In the genomic region with DNA sequence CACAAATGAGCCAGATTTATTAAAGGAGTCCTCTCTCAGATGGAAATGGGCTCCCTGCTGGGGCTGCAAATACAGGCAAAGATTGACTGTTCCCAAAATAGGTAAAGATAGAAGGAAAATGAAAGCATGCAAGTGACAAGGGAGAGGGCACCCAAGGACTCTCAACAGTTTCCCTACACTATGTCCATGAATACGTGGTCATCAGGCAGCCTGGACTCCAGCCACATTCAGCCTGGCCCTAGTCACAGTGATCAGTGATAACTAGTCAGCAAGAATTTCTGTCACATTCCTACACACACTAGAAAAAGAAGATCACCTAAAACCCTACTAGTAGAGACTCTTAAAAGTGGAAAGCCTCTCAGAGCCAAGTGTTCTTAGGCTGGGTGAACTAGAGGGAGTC, we compare ENCODE assay signal across 25 mouse cellular contexts. TPM values are rescaled to one million over a fixed set of nuclear protein-coding genes. Genes with fewer than 3 reads are reported as not detected.
DNase-seq lines count a peak whose midpoint lies in the region; ATAC-seq and TF ChIP-seq lines count a peak whose summit lies in the region.
"Had no signal": no experiment of that assay in that cellular context is flagged by ENCODE, and none has a peak within 500 bp of the region (broad histone marks: within the 10 kb centered on the region; RNA-seq: fewer than 3 reads in every experiment).

No protein-coding gene starts in this region.

- no peak for TF ChIP-seq CTCF in heart, postnatal 0 days (IDR thresholded peaks at IDR 0.05; ENCODE audit: low read depth)

- H3K4me2 ChIP-seq in forebrain, embryonic 14.5 days (ENCODE audit: low read length), result no peak overlapping the region
- H3K4me2 ChIP-seq in forebrain, embryonic 12.5 days, result no peak overlapping the region
- no peak overlapping the region for H3K4me2 ChIP-seq in heart, postnatal 0 days (ENCODE audit: low read depth, low read length)
- H3K4me2 ChIP-seq: embryonic facial prominence, embryonic 13.5 days; forebrain, embryonic 13.5 days; hindbrain, embryonic 12.5 days; hindbrain, embryonic 15.5 days had no signal

- WGBS in forebrain, embryonic 14.5 days, result 29% methylated on average over 1 of the region's 1 CpGs
- 25% methylated on average over 1 of the region's 1 CpGs for WGBS in forebrain, embryonic 12.5 days
- 29% methylated on average over 1 of the region's 1 CpGs for WGBS in heart, postnatal 0 days

- H3K27ac ChIP-seq in forebrain, embryonic 14.5 days (ENCODE audit: low read depth, low read length), result no peak overlapping the region
- no peak overlapping the region for H3K27ac ChIP-seq in forebrain, embryonic 12.5 days
- H3K27ac ChIP-seq in heart, postnatal 0 days (ENCODE audit: low read depth), result no peak overlapping the region
- H3K27ac ChIP-seq: embryonic facial prominence, embryonic 10.5 days; embryonic facial prominence, embryonic 13.5 days; forebrain, embryonic 13.5 days; gastrocnemius, adult 2 months; heart, adult 2 months; hindbrain, embryonic 12.5 days; hindbrain, embryonic 15.5 days had no signal

- H3K9me3 ChIP-seq in forebrain, embryonic 14.5 days (replicated peaks; ENCODE audit: control insufficient read depth, low read length), result no peaks in the 10 kb centered on the region
- no peaks in the 10 kb centered on the region for H3K9me3 ChIP-seq in forebrain, embryonic 12.5 days
- H3K9me3 ChIP-seq in heart, postnatal 0 days (replicated peaks; ENCODE audit: control insufficient read depth, low read length), result no peaks in the 10 kb centered on the region
- H3K9me3 ChIP-seq: embryonic facial prominence, embryonic 10.5 days; embryonic facial prominence, embryonic 13.5 days; forebrain, embryonic 13.5 days; hindbrain, embryonic 12.5 days; hindbrain, embryonic 15.5 days had no signal

- no peaks in the 10 kb centered on the region for H3K27me3 ChIP-seq in forebrain, embryonic 14.5 days (replicated peaks; ENCODE audit: control insufficient read depth, insufficient read depth, low read length)
- H3K27me3 ChIP-seq in forebrain, embryonic 12.5 days, result no peaks in the 10 kb centered on the region
- H3K27me3 ChIP-seq in heart, postnatal 0 days (ENCODE audit: control insufficient read depth, insufficient read depth, low read length), result no peaks in the 10 kb centered on the region
- H3K27me3 ChIP-seq: embryonic facial prominence, embryonic 13.5 days; forebrain, embryonic 13.5 days; hindbrain, embryonic 12.5 days; hindbrain, embryonic 15.5 days had no signal

- TF ChIP-seq EP300 in heart, postnatal 0 days (IDR thresholded peaks at IDR 0.05; ENCODE audit: low read depth), result no peak

- H3K4me3 ChIP-seq in forebrain, embryonic 14.5 days (ENCODE audit: low read depth, low read length), result no peak overlapping the region
- H3K4me3 ChIP-seq in forebrain, embryonic 12.5 days (replicated peaks), result no peak overlapping the region
- H3K4me3 ChIP-seq in heart, postnatal 0 days (ENCODE audit: low read depth, low read length), result no peak overlapping the region
- H3K4me3 ChIP-seq: embryonic facial prominence, embryonic 10.5 days; embryonic facial prominence, embryonic 13.5 days; erythroblast, embryonic 14.5 days; forebrain, embryonic 13.5 days; gastrocnemius, adult 2 months; heart, adult 2 months; hindbrain, embryonic 12.5 days; hindbrain, embryonic 15.5 days had no signal

- H3K4me1 ChIP-seq in forebrain, embryonic 14.5 days (ENCODE audit: control insufficient read depth, insufficient read depth, low read length), result no peaks in the 10 kb centered on the region
- no peaks in the 10 kb centered on the region; the same call in 1 of the 2 replicates for H3K4me1 ChIP-seq in forebrain, embryonic 12.5 days
- peaks cover 16% of the 10 kb centered on the region for H3K4me1 ChIP-seq in heart, postnatal 0 days (ENCODE audit: control insufficient read depth, insufficient read depth)
- H3K4me1 ChIP-seq: embryonic facial prominence, embryonic 10.5 days; embryonic facial prominence, embryonic 13.5 days; hindbrain, embryonic 12.5 days; hindbrain, embryonic 15.5 days had no signal

- intact Hi-C loops in heart, postnatal 36 days (cut with DNase I), result no loop called here

- peak; percentile 4 for DNase-seq in forebrain, embryonic 14.5 days (ENCODE audit: low spot score)
- peak; percentile 19 for DNase-seq in heart, postnatal 0 days (ENCODE audit: low spot score)
- no peak for DNase-seq in heart, adult 11 months
- DNase-seq in heart, postnatal 36 days, result peak; percentile 4 to 7
- DNase-seq in heart, postnatal 4 days, result peak; percentile 29
- DNase-seq: adrenal gland, postnatal 10 days; cerebellum, adult 11-12 months; cerebellum, adult 8-10 months; cerebellum, postnatal 10 days; cerebellum, postnatal 36 days; embryo, embryonic 11 days; forebrain, postnatal 0 days; gastrocnemius, adult 2 months; gastrocnemius, postnatal 14 days; kidney, adult 2 months had no signal

- no peak overlapping the region for H3K9ac ChIP-seq in forebrain, embryonic 14.5 days (ENCODE audit: low read length)
- H3K9ac ChIP-seq in forebrain, embryonic 12.5 days, result no peak overlapping the region
- no peak overlapping the region for H3K9ac ChIP-seq in heart, postnatal 0 days (replicated peaks; ENCODE audit: low read depth, low read length)
- H3K9ac ChIP-seq: embryonic facial prominence, embryonic 13.5 days; forebrain, embryonic 13.5 days; forebrain, postnatal 0 days; hindbrain, embryonic 12.5 days; hindbrain, embryonic 15.5 days had no signal

- ATAC-seq in forebrain, embryonic 14.5 days, result no peak
- ATAC-seq in forebrain, embryonic 12.5 days (ENCODE audit: low FRiP score), result no peak
- peak; percentile 68 for ATAC-seq in heart, postnatal 0 days (ENCODE audit: insufficient read depth, low read depth)
- ATAC-seq: CD4-positive, CD25-positive, alpha-beta regulatory T cell, adult 4 months; forebrain, embryonic 13.5 days; forebrain, postnatal 0 days; intestine, postnatal 0 days had no signal

- H3K36me3 ChIP-seq in forebrain, embryonic 14.5 days (ENCODE audit: control insufficient read depth, insufficient read depth, low read length), result no peaks in the 10 kb centered on the region
- H3K36me3 ChIP-seq in forebrain, embryonic 12.5 days (replicated peaks), result no peaks in the 10 kb centered on the region
- H3K36me3 ChIP-seq in heart, postnatal 0 days (replicated peaks; ENCODE audit: control insufficient read depth, insufficient read depth, low read length), result no peaks in the 10 kb centered on the region
- H3K36me3 ChIP-seq: embryonic facial prominence, embryonic 10.5 days; embryonic facial prominence, embryonic 13.5 days; hindbrain, embryonic 12.5 days; hindbrain, embryonic 15.5 days had no signal

RNA-seq across cellular contexts. Expression of a gene that starts 56.9 kb away (rescaled TPM):
- 54.7 and 65.7 TPM in 2 replicates for polyA plus RNA-seq in forebrain, embryonic 14.5 days (2014; fragmentation: Nextera tagmentation; extraction: Ambion mirVana)
- 34.0 and 42.6 TPM in 2 replicates for polyA plus RNA-seq in forebrain, embryonic 12.5 days (2016; fragmentation: Nextera tagmentation; extraction: Ambion mirVana)
- total RNA-seq in heart, postnatal 0 days (2014; rRNA removed; ENCODE audit: low replicate concordance), result 14.3 and 14.4 TPM in 2 replicates
- 3.5 and 4.0 TPM in 2 replicates for polyA plus RNA-seq in heart, postnatal 0 days (2015; fragmentation: Nextera tagmentation; extraction: Ambion mirVana)
- total RNA-seq in heart, postnatal 36 days (2021), result 10 to 100 TPM; 24.1 to 31.9 TPM
- total RNA-seq in heart, postnatal 4 days (2021), result 10 to 100 TPM; 23.7 to 24.7 TPM
- polyA plus RNA-seq: CD4-positive, CD25-positive, alpha-beta regulatory T cell, adult 4 months had no signal
